19 mouse cellular contexts compared by ENCODE assay signal in genomic region chr7:45902481-45903002, GRCm38 (mm10). TPM values are rescaled to one million over a fixed set of nuclear protein-coding genes. Genes with fewer than 3 reads are reported as not detected.
DNase-seq lines count a peak whose midpoint lies in the region; ATAC-seq lines count a peak whose summit lies in the region.
"Had no signal": no experiment of that assay in that cellular context is flagged by ENCODE, and none has a peak within 500 bp of the region (broad histone marks: within the 10 kb centered on the region; RNA-seq: fewer than 3 reads in every experiment).

No protein-coding gene starts in this region.

- ATAC-seq in heart, embryonic 13.5 days (ENCODE audit: extremely low read depth, insufficient number of reproducible peaks, low FRiP score, low TSS enrichment), result no peak
- ATAC-seq in midbrain, embryonic 12.5 days (ENCODE audit: low FRiP score, low read depth), result no peak
- ATAC-seq in midbrain, embryonic 11.5 days (ENCODE audit: low FRiP score), result no peak
- no peak for ATAC-seq in neural tube, embryonic 11.5 days (ENCODE audit: insufficient read depth, low FRiP score, low TSS enrichment)
- no peak for ATAC-seq in inflammation-experienced regulatory T-cells, adult 6 months

- intact Hi-C loops in heart, postnatal 10 days (cut with DNase I), result no loop called here

- WGBS in heart, embryonic 13.5 days, result 68% methylated on average over 12 of the region's 12 CpGs
- WGBS in midbrain, embryonic 12.5 days, result 78% methylated on average over 11 of the region's 12 CpGs
- 83% methylated on average over 12 of the region's 12 CpGs for WGBS in midbrain, embryonic 11.5 days
- 81% methylated on average over 12 of the region's 12 CpGs for WGBS in embryonic facial prominence, embryonic 10.5 days
- WGBS in neural tube, embryonic 11.5 days, result 84% methylated on average over 12 of the region's 12 CpGs

- no peak overlapping the region for H3K4me2 ChIP-seq in heart, embryonic 13.5 days
- no peak overlapping the region for H3K4me2 ChIP-seq in midbrain, embryonic 12.5 days (replicated peaks)
- no peak overlapping the region for H3K4me2 ChIP-seq in midbrain, embryonic 11.5 days
- no peak overlapping the region for H3K4me2 ChIP-seq in neural tube, embryonic 11.5 days (ENCODE audit: low read depth)
- H3K4me2 ChIP-seq: heart, embryonic 15.5 days; hindbrain, embryonic 13.5 days; liver, embryonic 11.5 days had no signal

- 0 out of 2 replicates have a peak overlapping the region, but pooled peaks have one; percentile 24 for H3K27ac ChIP-seq in heart, embryonic 13.5 days (replicated peaks)
- H3K27ac ChIP-seq in midbrain, embryonic 12.5 days (replicated peaks), result 0 out of 2 replicates have a peak overlapping the region, but pooled peaks have one; percentile 30
- H3K27ac ChIP-seq in midbrain, embryonic 11.5 days (ENCODE audit: low read depth, low read length), result no peak overlapping the region
- H3K27ac ChIP-seq in embryonic facial prominence, embryonic 10.5 days (replicated peaks), result no peak overlapping the region
- H3K27ac ChIP-seq in neural tube, embryonic 11.5 days (ENCODE audit: low read depth, low read length), result no peak overlapping the region
- H3K27ac ChIP-seq: forebrain, embryonic 10.5 days; heart, embryonic 15.5 days; hindbrain, embryonic 13.5 days; layer of hippocampus, adult 2 months had no signal

- peaks cover 6% of the 10 kb centered on the region for H3K4me1 ChIP-seq in heart, embryonic 13.5 days
- peaks cover 1% of the 10 kb centered on the region for H3K4me1 ChIP-seq in midbrain, embryonic 12.5 days
- peaks cover 5% of the 10 kb centered on the region; the same call in 1 of the 2 replicates for H3K4me1 ChIP-seq in midbrain, embryonic 11.5 days (ENCODE audit: control insufficient read depth, insufficient read depth, low read length)
- peaks cover 9% of the 10 kb centered on the region for H3K4me1 ChIP-seq in embryonic facial prominence, embryonic 10.5 days
- H3K4me1 ChIP-seq in neural tube, embryonic 11.5 days (ENCODE audit: control insufficient read depth, insufficient read depth, low read length), result peaks cover 1% of the 10 kb centered on the region; the same call in 1 of the 2 replicates

- H3K9ac ChIP-seq in heart, embryonic 13.5 days, result no peak overlapping the region
- no peak overlapping the region for H3K9ac ChIP-seq in midbrain, embryonic 12.5 days (replicated peaks)
- H3K9ac ChIP-seq in midbrain, embryonic 11.5 days (ENCODE audit: low read length), result no peak overlapping the region
- H3K9ac ChIP-seq in neural tube, embryonic 11.5 days (ENCODE audit: low read length), result no peak overlapping the region
- H3K9ac ChIP-seq: heart, embryonic 15.5 days; hindbrain, embryonic 13.5 days had no signal

- 0 out of 2 replicates have a peak, but pooled peaks cover 2% of the 10 kb centered on the region for H3K36me3 ChIP-seq in heart, embryonic 13.5 days
- H3K36me3 ChIP-seq in midbrain, embryonic 12.5 days, result 0 out of 2 replicates have a peak, but pooled peaks cover 6% of the 10 kb centered on the region
- no peaks in the 10 kb centered on the region for H3K36me3 ChIP-seq in midbrain, embryonic 11.5 days (ENCODE audit: control insufficient read depth, insufficient read depth, low read length)
- no peaks in the 10 kb centered on the region; the same call in 1 of the 2 replicates for H3K36me3 ChIP-seq in embryonic facial prominence, embryonic 10.5 days (replicated peaks)
- no peaks in the 10 kb centered on the region; the same call in 1 of the 2 replicates for H3K36me3 ChIP-seq in neural tube, embryonic 11.5 days (ENCODE audit: control insufficient read depth, insufficient read depth, low read length)
- H3K36me3 ChIP-seq: heart, embryonic 15.5 days had no signal

- no peak for DNase-seq in heart, postnatal 10 days
- DNase-seq in midbrain, embryonic 11.5 days (ENCODE audit: low spot score, missing footprints), result no peak
- peak; percentile 35 for DNase-seq in embryonic facial prominence, embryonic 10.5 days (ENCODE audit: low spot score)
- DNase-seq in neural tube, embryonic 11.5 days (ENCODE audit: low spot score), result peak; percentile 35
- DNase-seq in cerebellum, adult 11-12 months, result no peak
- DNase-seq: adrenal gland, postnatal 14 days; cerebellum, postnatal 14 days; kidney, adult 9 months; right cerebral cortex, postnatal 4 days; thymus, adult 2 months had no signal

- no peak overlapping the region for H3K4me3 ChIP-seq in heart, embryonic 13.5 days
- no peak overlapping the region for H3K4me3 ChIP-seq in midbrain, embryonic 12.5 days
- H3K4me3 ChIP-seq in midbrain, embryonic 11.5 days (ENCODE audit: low read depth, low read length), result no peak overlapping the region
- H3K4me3 ChIP-seq in embryonic facial prominence, embryonic 10.5 days, result no peak overlapping the region
- H3K4me3 ChIP-seq in neural tube, embryonic 11.5 days (ENCODE audit: low read depth, low read length), result no peak overlapping the region
- H3K4me3 ChIP-seq: forebrain, embryonic 10.5 days; heart, embryonic 15.5 days; hindbrain, embryonic 13.5 days; layer of hippocampus, adult 2 months; megakaryocyte, embryonic 14.5 days had no signal

- H3K27me3 ChIP-seq in heart, embryonic 13.5 days (replicated peaks), result no peaks in the 10 kb centered on the region
- no peaks in the 10 kb centered on the region for H3K27me3 ChIP-seq in midbrain, embryonic 12.5 days
- no peaks in the 10 kb centered on the region for H3K27me3 ChIP-seq in midbrain, embryonic 11.5 days (ENCODE audit: control insufficient read depth, insufficient read depth, low read length)
- H3K27me3 ChIP-seq in embryonic facial prominence, embryonic 10.5 days (replicated peaks; ENCODE audit: low read depth, poor library complexity, severe bottlenecking), result no peaks in the 10 kb centered on the region
- no peaks in the 10 kb centered on the region for H3K27me3 ChIP-seq in neural tube, embryonic 11.5 days (ENCODE audit: control insufficient read depth, insufficient read depth, low read length)
- H3K27me3 ChIP-seq: heart, embryonic 15.5 days; hindbrain, embryonic 13.5 days; megakaryocyte, embryonic 14.5 days had no signal

- no peaks in the 10 kb centered on the region for H3K9me3 ChIP-seq in heart, embryonic 13.5 days
- H3K9me3 ChIP-seq in midbrain, embryonic 12.5 days, result peaks cover 5% of the 10 kb centered on the region; the same call in 1 of the 2 replicates
- no peaks in the 10 kb centered on the region for H3K9me3 ChIP-seq in midbrain, embryonic 11.5 days (ENCODE audit: control insufficient read depth, low read length)
- H3K9me3 ChIP-seq in embryonic facial prominence, embryonic 10.5 days, result peaks cover 2% of the 10 kb centered on the region; the same call in 1 of the 2 replicates
- H3K9me3 ChIP-seq in neural tube, embryonic 11.5 days (ENCODE audit: control insufficient read depth, low read length), result no peaks in the 10 kb centered on the region
- H3K9me3 ChIP-seq: heart, embryonic 15.5 days; hindbrain, embryonic 13.5 days; megakaryocyte, embryonic 14.5 days had no signal

RNA-seq across cellular contexts. Expression of gene Tmem143, which starts 5.8 kb away (rescaled TPM):
- polyA plus RNA-seq in heart, embryonic 13.5 days (2015; fragmentation: Nextera tagmentation; extraction: Ambion mirVana), result 5.8 and 6.8 TPM in 2 replicates
- 10 to 100 TPM; 56.8 to 58.7 TPM for total RNA-seq in heart, postnatal 10 days (2021)
- 4.4 and 4.9 TPM in 2 replicates for polyA plus RNA-seq in midbrain, embryonic 12.5 days (2016; fragmentation: Nextera tagmentation; extraction: Ambion mirVana)
- 3.0 and 3.2 TPM in 2 replicates for polyA plus RNA-seq in midbrain, embryonic 11.5 days (2014; fragmentation: Nextera tagmentation; extraction: Ambion mirVana)
- 4.5 and 5.5 TPM in 2 replicates for polyA plus RNA-seq in embryonic facial prominence, embryonic 10.5 days (2016; fragmentation: Nextera tagmentation; extraction: Ambion mirVana)
- polyA plus RNA-seq in neural tube, embryonic 11.5 days (2014; fragmentation: Nextera tagmentation; extraction: Ambion mirVana), result 2.8 and 3.9 TPM in 2 replicates
- 1 to 10 TPM; 3.7 to 7.0 (median 5.0) TPM for polyA plus RNA-seq in inflammation-experienced regulatory T-cells, adult 6 months (2017; shearing (Covaris generic))

RNA-seq across cellular contexts. Expression of gene Syngr4, which starts 6.0 kb away (rescaled TPM):
- polyA plus RNA-seq in heart, embryonic 13.5 days (2015; fragmentation: Nextera tagmentation; extraction: Ambion mirVana), result 0.90 and 1.1 TPM in 2 replicates
- under 1 TPM in 1 of 2 experiments, not detected in 1; 0.37 TPM for total RNA-seq in heart, postnatal 10 days (2021)
- 0.34 and 0.42 TPM in 2 replicates for polyA plus RNA-seq in midbrain, embryonic 12.5 days (2016; fragmentation: Nextera tagmentation; extraction: Ambion mirVana)
- 0.63 and 1.3 TPM in 2 replicates for polyA plus RNA-seq in midbrain, embryonic 11.5 days (2014; fragmentation: Nextera tagmentation; extraction: Ambion mirVana)
- 1.2 and 1.3 TPM in 2 replicates for polyA plus RNA-seq in embryonic facial prominence, embryonic 10.5 days (2016; fragmentation: Nextera tagmentation; extraction: Ambion mirVana)
- polyA plus RNA-seq in neural tube, embryonic 11.5 days (2014; fragmentation: Nextera tagmentation; extraction: Ambion mirVana), result 0.59 and 0.82 TPM in 2 replicates
- polyA plus RNA-seq in inflammation-experienced regulatory T-cells, adult 6 months (2017; shearing (Covaris generic)), result under 1 TPM in 1 of 3 experiments, not detected in 2; 0.52 TPM
- total RNA-seq: layer of hippocampus, adult 2 months had no signal

RNA-seq across cellular contexts. Expression of gene Emp3, which starts 18.7 kb away (rescaled TPM):
- 84.1 and 92.1 TPM in 2 replicates for polyA plus RNA-seq in heart, embryonic 13.5 days (2015; fragmentation: Nextera tagmentation; extraction: Ambion mirVana)
- 10 to 100 TPM; 37.0 to 44.5 TPM for total RNA-seq in heart, postnatal 10 days (2021)
- polyA plus RNA-seq in midbrain, embryonic 12.5 days (2016; fragmentation: Nextera tagmentation; extraction: Ambion mirVana), result 33.9 and 46.5 TPM in 2 replicates
- 27.2 and 28.2 TPM in 2 replicates for polyA plus RNA-seq in midbrain, embryonic 11.5 days (2014; fragmentation: Nextera tagmentation; extraction: Ambion mirVana)
- 9.9 and 15.6 TPM in 2 replicates for polyA plus RNA-seq in embryonic facial prominence, embryonic 10.5 days (2016; fragmentation: Nextera tagmentation; extraction: Ambion mirVana)
- polyA plus RNA-seq in neural tube, embryonic 11.5 days (2014; fragmentation: Nextera tagmentation; extraction: Ambion mirVana), result 20.3 and 24.6 TPM in 2 replicates
- polyA plus RNA-seq in inflammation-experienced regulatory T-cells, adult 6 months (2017; shearing (Covaris generic)), result 100 to 1,000 TPM; 512 to 771 (median 583) TPM

RNA-seq across cellular contexts. Expression of gene Ccdc114, which starts 21.3 kb away (rescaled TPM):
- polyA plus RNA-seq in heart, embryonic 13.5 days (2015; fragmentation: Nextera tagmentation; extraction: Ambion mirVana), result 2.7 and 3.4 TPM in 2 replicates
- 1 to 10 TPM in 1 of 2 experiments, under 1 TPM in 1; 0.96 to 2.0 TPM for total RNA-seq in heart, postnatal 10 days (2021)
- 2.2 and 3.4 TPM in 2 replicates for polyA plus RNA-seq in midbrain, embryonic 12.5 days (2016; fragmentation: Nextera tagmentation; extraction: Ambion mirVana)
- 2.0 and 2.4 TPM in 2 replicates for polyA plus RNA-seq in midbrain, embryonic 11.5 days (2014; fragmentation: Nextera tagmentation; extraction: Ambion mirVana)
- polyA plus RNA-seq in embryonic facial prominence, embryonic 10.5 days (2016; fragmentation: Nextera tagmentation; extraction: Ambion mirVana), result 4.6 and 6.8 TPM in 2 replicates
- polyA plus RNA-seq in neural tube, embryonic 11.5 days (2014; fragmentation: Nextera tagmentation; extraction: Ambion mirVana), result 2.9 and 3.4 TPM in 2 replicates
- polyA plus RNA-seq in inflammation-experienced regulatory T-cells, adult 6 months (2017; shearing (Covaris generic)), result 1 to 10 TPM; 1.4 to 1.8 (median 1.4) TPM

RNA-seq across cellular contexts. Expression of gene Grin2d, which starts 24.4 kb away (rescaled TPM):
- 0.13 and 0.23 TPM in 2 replicates for polyA plus RNA-seq in heart, embryonic 13.5 days (2015; fragmentation: Nextera tagmentation; extraction: Ambion mirVana)
- total RNA-seq in heart, postnatal 10 days (2021), result under 1 TPM; 0.55 to 0.77 TPM
- 0.60 and 1.0 TPM in 2 replicates for polyA plus RNA-seq in midbrain, embryonic 12.5 days (2016; fragmentation: Nextera tagmentation; extraction: Ambion mirVana)
- polyA plus RNA-seq in midbrain, embryonic 11.5 days (2014; fragmentation: Nextera tagmentation; extraction: Ambion mirVana), result 0.14 and 0.17 TPM in 2 replicates
- polyA plus RNA-seq in embryonic facial prominence, embryonic 10.5 days (2016; fragmentation: Nextera tagmentation; extraction: Ambion mirVana), result 0.09 and 0.20 TPM in 2 replicates
- 0.37 and 0.73 TPM in 2 replicates for polyA plus RNA-seq in neural tube, embryonic 11.5 days (2014; fragmentation: Nextera tagmentation; extraction: Ambion mirVana)
- not detected for polyA plus RNA-seq in inflammation-experienced regulatory T-cells, adult 6 months (2017; shearing (Covaris generic))

Comparison
In these comparisons a context has a peak if more than half of its experiments do, and no peak if none do; other contexts are left out.
1. H3K27ac ChIP-seq: peak in heart, embryonic 13.5 days (single experiment) and midbrain, embryonic 12.5 days (single experiment); none in midbrain, embryonic 11.5 days (single experiment), embryonic facial prominence, embryonic 10.5 days (single experiment) and neural tube, embryonic 11.5 days (single experiment).
2. DNase-seq: peak in embryonic facial prominence, embryonic 10.5 days (single experiment) and neural tube, embryonic 11.5 days (single experiment); none in heart, postnatal 10 days (0 of 2), midbrain, embryonic 11.5 days (single experiment) and cerebellum, adult 11-12 months (single experiment).